Mouse (Mus musculus): Measurements from ENCODE around the gene Ccdc12. TPM values are rescaled to one million over a fixed set of nuclear protein-coding genes. Genes with fewer than 3 reads are reported as not detected.

Gene Ccdc12
- polyA plus RNA-seq, 1 experiment from 2014 or later: 138 TPM

DNA sequence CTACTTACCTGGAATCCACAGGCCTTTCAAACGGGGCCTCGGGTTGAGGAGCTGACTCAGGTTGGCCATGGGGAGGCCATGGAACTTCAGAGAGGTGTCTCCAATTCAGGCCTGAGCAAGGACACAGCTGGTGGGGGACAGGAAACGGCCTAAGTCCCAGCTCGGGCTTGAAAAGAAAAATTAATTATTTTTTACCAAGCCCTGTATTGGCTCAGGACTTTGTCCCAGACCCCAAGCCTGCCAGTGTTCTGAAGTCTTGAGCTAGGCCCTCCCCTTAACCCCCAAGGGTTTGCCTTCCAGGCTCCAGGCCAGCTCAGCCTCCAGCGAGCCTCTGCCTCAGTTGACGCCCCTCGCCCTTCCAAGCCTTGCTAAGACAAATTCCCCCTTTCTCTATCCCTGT, 90.7 kb downstream of the Ccdc12 start, which contains the start of gene Pth1r:
TSS of gene Pth1r (minus strand) at position 185 of the 400 bp plus-strand sequence.
- no peak within 1 kb of the TSS for H3K4me3 ChIP-seq (ENCODE audit: low read depth, low read length)
- 58% methylated on average over 7 of the region's 7 CpGs for WGBS
- H3K9me3 ChIP-seq (ENCODE audit: control insufficient read depth, low read depth, low read length): no peaks in the 10 kb centered on the region
- no peak for ATAC-seq (ENCODE audit: insufficient number of reproducible peaks, insufficient read depth, low FRiP score, low read depth)
- no peaks in the 10 kb centered on the region for H3K36me3 ChIP-seq (ENCODE audit: control insufficient read depth, insufficient read depth, low read length)
- H3K4me2 ChIP-seq (replicated peaks; ENCODE audit: low read depth, low read length): no peak within 1 kb of the TSS
- peaks cover 12% of the 10 kb centered on the region; the same call in 1 of the 2 replicates for H3K27me3 ChIP-seq (ENCODE audit: control insufficient read depth, insufficient read depth, low read length)
- H3K9ac ChIP-seq (replicated peaks; ENCODE audit: low read depth, low read length): no peak within 1 kb of the TSS
- H3K4me1 ChIP-seq (ENCODE audit: control insufficient read depth, insufficient read depth, low read length): peaks cover 9% of the 10 kb centered on the region; the same call in 1 of the 2 replicates
- H3K27ac ChIP-seq (ENCODE audit: low read length): no peak within 1 kb of the TSS

DNA sequence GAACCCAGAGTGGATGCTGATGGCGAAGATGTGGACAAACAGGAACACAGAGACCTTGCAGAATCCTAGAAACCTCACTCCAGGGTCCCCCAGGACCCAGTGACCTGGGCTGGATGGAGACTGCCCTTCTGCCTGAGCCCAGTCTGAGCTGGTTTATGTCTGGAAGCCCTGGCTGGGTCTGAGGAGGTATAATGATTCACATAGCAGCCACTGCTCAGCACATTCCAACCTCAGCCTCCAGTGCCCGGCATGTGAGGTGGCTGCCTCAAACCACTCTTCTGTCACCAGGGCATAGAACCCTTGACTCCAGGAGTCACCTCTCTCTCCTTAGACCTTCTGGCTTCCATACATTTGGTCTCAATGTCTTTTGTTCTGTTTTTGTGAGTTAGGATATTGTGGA, 92.1 kb downstream of the Ccdc12 start:
- H3K9me3 ChIP-seq (ENCODE audit: control insufficient read depth, low read depth, low read length): no peaks in the 10 kb centered on the region
- H3K9ac ChIP-seq (replicated peaks; ENCODE audit: low read depth, low read length): no peak overlapping the region
- ATAC-seq (ENCODE audit: insufficient number of reproducible peaks, insufficient read depth, low FRiP score, low read depth): no peak
- H3K4me2 ChIP-seq (replicated peaks; ENCODE audit: low read depth, low read length): no peak overlapping the region
- WGBS: 55% methylated on average over 2 of the region's 2 CpGs
- no peaks in the 10 kb centered on the region for H3K36me3 ChIP-seq (ENCODE audit: control insufficient read depth, insufficient read depth, low read length)
- H3K4me3 ChIP-seq (ENCODE audit: low read depth, low read length): no peak overlapping the region
- H3K27ac ChIP-seq (ENCODE audit: low read length): no peak overlapping the region
- peaks cover 12% of the 10 kb centered on the region; the same call in 1 of the 2 replicates for H3K27me3 ChIP-seq (ENCODE audit: control insufficient read depth, insufficient read depth, low read length)
- H3K4me1 ChIP-seq (ENCODE audit: control insufficient read depth, insufficient read depth, low read length): peaks cover 9% of the 10 kb centered on the region; the same call in 1 of the 2 replicates

DNA sequence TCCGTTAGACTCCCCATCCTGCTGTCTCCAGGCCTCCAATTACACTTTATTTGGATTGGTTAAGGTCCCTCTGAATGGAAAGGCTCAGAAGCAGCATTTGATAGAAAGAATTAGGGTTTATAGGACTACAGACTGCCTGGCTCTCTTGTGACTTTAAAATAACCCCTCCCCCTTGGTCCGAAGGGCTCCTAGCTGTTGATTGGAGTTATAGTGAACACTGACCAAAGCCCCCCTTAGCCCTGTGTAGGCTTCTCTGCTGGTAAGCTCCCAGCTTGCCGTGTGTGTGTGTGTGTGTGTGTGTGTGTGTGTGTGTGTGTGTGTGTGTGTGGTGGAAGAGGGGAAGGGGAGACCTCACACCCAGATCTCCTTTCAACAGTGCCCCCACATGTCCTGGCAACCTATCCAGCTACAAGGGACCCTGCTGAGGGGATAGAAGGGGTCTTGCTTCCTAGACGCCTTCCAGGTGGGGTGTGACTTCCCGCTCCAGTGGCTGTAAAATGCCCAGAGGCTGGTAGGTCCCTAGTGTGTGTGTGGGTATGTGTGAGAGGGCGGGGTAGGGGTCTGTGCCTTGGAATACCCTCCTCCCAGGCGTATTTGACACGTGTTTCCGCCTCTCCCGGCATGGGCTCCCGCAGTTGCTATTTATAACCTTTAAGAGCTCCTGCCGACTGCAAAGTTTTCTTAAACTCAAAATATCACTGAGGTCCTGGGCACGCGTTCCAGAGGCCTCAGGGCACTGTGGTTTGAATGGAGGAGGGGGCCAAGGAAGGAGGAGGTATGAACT, 94.3 kb downstream of the Ccdc12 start:
- Histone ChIP-seq H3K9me3 (ENCODE audit: control insufficient read depth, low read depth, low read length) (no peaks in the 10 kb centered on the region), H3K27ac (ENCODE audit: low read length) (no peak overlapping the region), H3K36me3 (ENCODE audit: control insufficient read depth, insufficient read depth, low read length) (no peaks in the 10 kb centered on the region), H3K4me1 (ENCODE audit: control insufficient read depth, insufficient read depth, low read length) (peaks cover 9% of the 10 kb centered on the region; the same call in 1 of the 2 replicates), H3K4me3 (ENCODE audit: low read depth, low read length) (no peak overlapping the region), H3K27me3 (ENCODE audit: control insufficient read depth, insufficient read depth, low read length) (no peaks in the 10 kb centered on the region), H3K4me2 (replicated peaks; ENCODE audit: low read depth, low read length) (no peak overlapping the region), H3K9ac (replicated peaks; ENCODE audit: low read depth, low read length) (no peak overlapping the region)
- 27% methylated on average over 14 of the region's 14 CpGs for WGBS
- ATAC-seq (ENCODE audit: insufficient number of reproducible peaks, insufficient read depth, low FRiP score, low read depth): peak; percentile 64; the same call in 1 of the 2 replicates

DNA sequence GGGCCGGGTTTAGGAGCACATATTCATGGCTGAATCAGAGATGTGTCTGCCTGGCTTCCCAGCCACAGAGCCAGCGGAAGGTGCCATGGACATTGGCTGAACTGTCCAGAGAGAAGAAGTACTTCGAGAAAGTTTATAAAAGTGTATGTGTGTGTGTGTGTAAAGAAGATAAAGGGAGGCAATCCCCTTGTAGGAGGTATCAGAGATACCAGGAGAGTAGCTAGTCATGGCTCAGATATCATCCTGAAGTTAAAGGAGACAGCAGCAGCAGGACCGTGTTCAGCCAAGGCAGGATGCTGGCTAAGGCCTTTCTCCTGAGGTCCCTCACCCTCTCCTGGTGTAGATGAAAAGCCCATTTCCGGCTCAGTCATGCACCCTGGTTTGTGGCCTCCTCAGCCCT, 95.1 kb downstream of the Ccdc12 start:
- no peak for ATAC-seq (ENCODE audit: insufficient number of reproducible peaks, insufficient read depth, low FRiP score, low read depth)
- Histone ChIP-seq H3K9ac (replicated peaks; ENCODE audit: low read depth, low read length) (no peak overlapping the region), H3K9me3 (ENCODE audit: control insufficient read depth, low read depth, low read length) (no peaks in the 10 kb centered on the region), H3K4me1 (ENCODE audit: control insufficient read depth, insufficient read depth, low read length) (peaks cover 9% of the 10 kb centered on the region; the same call in 1 of the 2 replicates), H3K27ac (ENCODE audit: low read length) (no peak overlapping the region), H3K27me3 (ENCODE audit: control insufficient read depth, insufficient read depth, low read length) (no peaks in the 10 kb centered on the region), H3K4me3 (ENCODE audit: low read depth, low read length) (no peak overlapping the region), H3K36me3 (ENCODE audit: control insufficient read depth, insufficient read depth, low read length) (no peaks in the 10 kb centered on the region), H3K4me2 (replicated peaks; ENCODE audit: low read depth, low read length) (no peak overlapping the region)
- WGBS: 71% methylated on average over 5 of the region's 5 CpGs

DNA sequence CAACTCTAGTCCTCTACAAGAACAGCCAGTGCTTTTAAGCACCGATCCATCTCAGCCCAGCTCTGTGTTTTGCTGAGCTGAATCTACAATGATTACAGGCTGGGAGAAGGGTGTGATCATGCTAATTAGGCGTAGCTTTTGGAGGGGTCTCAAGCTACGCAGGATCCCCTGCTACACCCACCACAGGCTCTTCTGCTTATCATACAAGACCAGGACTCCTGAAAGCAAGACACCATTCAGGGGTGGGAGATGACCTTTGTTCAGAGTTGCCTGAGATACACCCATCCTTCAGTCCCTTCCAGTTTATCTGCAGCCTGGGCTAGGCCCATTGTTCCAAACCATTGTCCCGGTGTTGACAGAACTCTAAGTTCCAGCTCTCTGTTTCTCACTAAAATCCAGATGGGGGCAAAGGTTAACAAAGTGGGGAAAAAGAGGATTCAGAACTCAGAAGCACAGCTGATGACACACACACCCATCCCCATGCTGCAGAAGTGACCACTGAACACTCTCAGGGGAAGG, 96.7 kb downstream of the Ccdc12 start:
- no peaks in the 10 kb centered on the region for H3K36me3 ChIP-seq (ENCODE audit: control insufficient read depth, insufficient read depth, low read length)
- ATAC-seq (ENCODE audit: insufficient number of reproducible peaks, insufficient read depth, low FRiP score, low read depth): no peak
- H3K9ac ChIP-seq (replicated peaks; ENCODE audit: low read depth, low read length): no peak overlapping the region
- no peaks in the 10 kb centered on the region for H3K9me3 ChIP-seq (ENCODE audit: control insufficient read depth, low read depth, low read length)
- no peak overlapping the region for H3K4me2 ChIP-seq (replicated peaks; ENCODE audit: low read depth, low read length)
- H3K4me3 ChIP-seq (ENCODE audit: low read depth, low read length): no peak overlapping the region
- H3K27me3 ChIP-seq (ENCODE audit: control insufficient read depth, insufficient read depth, low read length): no peaks in the 10 kb centered on the region
- no peak overlapping the region for H3K27ac ChIP-seq (ENCODE audit: low read length)
- 77% methylated on average over 4 of the region's 4 CpGs for WGBS
- H3K4me1 ChIP-seq (ENCODE audit: control insufficient read depth, insufficient read depth, low read length): peaks cover 9% of the 10 kb centered on the region; the same call in 1 of the 2 replicates

DNA sequence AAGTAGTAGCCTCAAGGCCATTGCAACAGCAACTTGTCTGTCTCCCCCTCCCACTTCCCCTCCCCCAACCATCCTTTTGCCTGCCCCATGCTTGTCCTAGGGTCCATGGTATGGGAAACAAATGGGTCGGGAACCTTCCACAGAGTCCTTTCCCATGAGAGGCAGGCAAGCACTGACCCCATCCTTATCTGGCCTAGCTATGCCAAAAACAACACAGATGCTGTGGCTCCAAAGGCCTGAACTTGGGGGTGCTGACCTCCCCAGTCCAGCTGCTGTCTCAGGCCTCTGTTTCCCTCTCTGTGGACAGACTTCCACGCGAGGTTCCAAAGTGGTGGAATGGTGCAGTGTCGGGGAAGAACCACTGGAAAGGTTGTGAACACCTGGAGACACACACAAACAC, 97.5 kb downstream of the Ccdc12 start:
- 75% methylated on average over 4 of the region's 4 CpGs for WGBS
- Histone ChIP-seq H3K36me3 (ENCODE audit: control insufficient read depth, insufficient read depth, low read length) (no peaks in the 10 kb centered on the region), H3K9me3 (ENCODE audit: control insufficient read depth, low read depth, low read length) (no peaks in the 10 kb centered on the region), H3K9ac (replicated peaks; ENCODE audit: low read depth, low read length) (no peak overlapping the region), H3K27ac (ENCODE audit: low read length) (no peak overlapping the region), H3K4me2 (replicated peaks; ENCODE audit: low read depth, low read length) (no peak overlapping the region), H3K27me3 (ENCODE audit: control insufficient read depth, insufficient read depth, low read length) (no peaks in the 10 kb centered on the region), H3K4me1 (ENCODE audit: control insufficient read depth, insufficient read depth, low read length) (peaks cover 9% of the 10 kb centered on the region; the same call in 1 of the 2 replicates), H3K4me3 (ENCODE audit: low read depth, low read length) (no peak overlapping the region)
- no peak for ATAC-seq (ENCODE audit: insufficient number of reproducible peaks, insufficient read depth, low FRiP score, low read depth)

DNA sequence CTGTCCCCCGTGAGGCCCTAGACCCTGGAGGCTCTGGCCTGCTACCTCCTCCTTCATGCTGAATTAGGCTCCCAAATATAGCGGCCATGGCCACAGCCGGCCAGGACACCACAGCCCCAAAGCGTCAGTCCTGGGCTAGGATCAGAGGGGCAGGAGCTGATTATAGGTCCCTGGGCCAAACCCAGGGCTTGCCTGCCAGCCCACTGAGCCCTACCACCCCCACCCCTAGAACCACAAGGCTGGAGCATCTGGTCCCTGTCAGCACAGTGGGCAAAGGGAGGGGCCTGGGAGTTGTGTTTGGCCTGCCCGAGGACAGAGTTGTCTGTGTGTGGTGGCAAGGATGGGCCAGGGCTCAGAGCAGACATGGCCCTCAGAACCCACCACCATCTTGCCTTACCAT, 101.5 kb downstream of the Ccdc12 start:
- no peaks in the 10 kb centered on the region for H3K9me3 ChIP-seq (ENCODE audit: control insufficient read depth, low read depth, low read length)
- no peak overlapping the region for H3K9ac ChIP-seq (replicated peaks; ENCODE audit: low read depth, low read length)
- no peak overlapping the region for H3K4me3 ChIP-seq (ENCODE audit: low read depth, low read length)
- H3K27me3 ChIP-seq (ENCODE audit: control insufficient read depth, insufficient read depth, low read length): no peaks in the 10 kb centered on the region
- no peak overlapping the region for H3K27ac ChIP-seq (ENCODE audit: low read length)
- no peak for ATAC-seq (ENCODE audit: insufficient number of reproducible peaks, insufficient read depth, low FRiP score, low read depth)
- no peaks in the 10 kb centered on the region for H3K4me1 ChIP-seq (ENCODE audit: control insufficient read depth, insufficient read depth, low read length)
- 84% methylated on average over 5 of the region's 5 CpGs for WGBS
- no peak overlapping the region for H3K4me2 ChIP-seq (replicated peaks; ENCODE audit: low read depth, low read length)
- H3K36me3 ChIP-seq (ENCODE audit: control insufficient read depth, insufficient read depth, low read length): no peaks in the 10 kb centered on the region

DNA sequence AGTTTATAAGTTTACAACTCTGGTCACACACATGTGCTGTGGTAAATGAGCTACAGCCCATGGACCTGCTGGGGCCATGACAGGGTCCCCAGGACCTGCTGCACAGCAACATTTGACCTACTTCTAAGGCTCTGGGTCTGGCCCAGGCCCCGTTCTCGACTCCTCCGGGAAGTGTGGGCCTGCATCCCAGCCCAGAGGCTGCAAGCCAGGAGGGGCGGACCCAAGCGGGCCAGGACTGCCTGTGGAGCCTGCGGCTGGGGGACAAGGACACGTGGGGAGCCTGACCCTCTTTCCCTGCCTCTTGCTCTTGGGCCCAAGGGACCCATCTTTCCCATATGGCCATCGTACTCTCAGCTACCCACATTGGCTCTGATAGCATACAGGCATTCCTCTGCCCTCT, 102.3 kb downstream of the Ccdc12 start:
- 73% methylated on average over 8 of the region's 8 CpGs for WGBS
- no peak for ATAC-seq (ENCODE audit: insufficient number of reproducible peaks, insufficient read depth, low FRiP score, low read depth)
- Histone ChIP-seq H3K4me1 (ENCODE audit: control insufficient read depth, insufficient read depth, low read length) (no peaks in the 10 kb centered on the region), H3K4me2 (replicated peaks; ENCODE audit: low read depth, low read length) (no peak overlapping the region), H3K27me3 (ENCODE audit: control insufficient read depth, insufficient read depth, low read length) (no peaks in the 10 kb centered on the region), H3K27ac (ENCODE audit: low read length) (no peak overlapping the region), H3K36me3 (ENCODE audit: control insufficient read depth, insufficient read depth, low read length) (no peaks in the 10 kb centered on the region), H3K9ac (replicated peaks; ENCODE audit: low read depth, low read length) (no peak overlapping the region), H3K4me3 (ENCODE audit: low read depth, low read length) (no peak overlapping the region), H3K9me3 (ENCODE audit: control insufficient read depth, low read depth, low read length) (no peaks in the 10 kb centered on the region)
